Mouse (Mus musculus): ENCODE data around the gene Lmo4.

GRCm38 (mm10) chr3:144173866-144174588 lies 31.0 kb downstream of the Lmo4 start:
- no peak for TF ChIP-seq CTCF (IDR thresholded peaks at IDR 0.05)
- no peak for TF ChIP-seq EP300 (IDR thresholded peaks at IDR 0.05)

Measured in lung, postnatal 0 days (tissue).